Mouse (Mus musculus) heart, embryonic 15.5 days (tissue): ENCODE data around the gene Dclre1a. TPM values are rescaled to one million over a fixed set of nuclear protein-coding genes. Genes with fewer than 3 reads are reported as not detected.

ENCODE experiments used
- polyA plus RNA-seq: library from polyadenylated mRNA; unstranded; fragments of >200 nt; fragmentation: Nextera tagmentation; extraction: Ambion mirVana; gene quantifications from 2 replicates; pipeline ENCODE4 v1.2.1, GENCODE M21; 2015

Dclre1a gene
- polyA plus RNA-seq, 1 experiment from 2014 or later: 14.3 TPM

Other genes starting within 250 kb of the Dclre1a start
- 37.8 and 43.0 TPM in 2 replicates for gene Nrap, start 158.2 kb downstream of the Dclre1a start, polyA plus RNA-seq
- 25.6 and 28.4 TPM in 2 replicates for gene Casp7, start 151.1 kb downstream of the Dclre1a start, polyA plus RNA-seq
- 0.08 and 0.10 TPM in 2 replicates for gene Plekhs1, start 86.6 kb downstream of the Dclre1a start, polyA plus RNA-seq
- gene Nhlrc2, start within 50 bp of the Dclre1a start, polyA plus RNA-seq: 14.4 and 14.9 TPM in 2 replicates
- gene Adrb1, start 174.0 kb upstream of the Dclre1a start, polyA plus RNA-seq: 4.0 and 4.7 TPM in 2 replicates